Mouse (Mus musculus): Measurements from ENCODE around the gene Wasf1.

Wasf1 gene

DNA sequence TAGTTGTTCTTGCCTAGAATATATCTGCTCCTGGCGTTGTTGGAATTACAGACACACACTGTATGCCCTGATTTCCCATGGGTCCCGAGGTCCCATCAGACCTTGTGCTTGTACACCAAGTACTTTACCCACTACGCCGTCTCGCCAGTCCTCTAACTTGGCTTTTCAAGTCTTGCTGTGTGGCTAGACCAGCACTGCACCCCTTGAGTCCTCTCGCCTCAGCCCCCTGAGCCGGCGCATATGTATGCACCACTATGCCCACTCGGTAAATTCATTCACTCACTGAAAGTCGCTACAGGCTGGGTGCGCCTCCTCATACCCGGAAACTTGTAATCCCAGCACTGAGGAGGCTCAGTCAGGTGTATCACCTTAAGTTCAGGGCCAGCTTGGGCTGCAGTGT lies 12.5 kb downstream of the Wasf1 start:
- DNase-seq (ENCODE audit: low spot score), result no peak

- no peak for DNase-seq (ENCODE audit: low spot score)
These were observed 13.4 kb downstream of the Wasf1 start for GRCm38 (mm10) chr10:40896656-40897055.

GRCm38 (mm10) chr10:40901786-40902185 lies 18.5 kb downstream of the Wasf1 start:
- no peak for DNase-seq (ENCODE audit: low spot score)

- no peak for DNase-seq (ENCODE audit: low spot score)
These were observed 22.9 kb downstream of the Wasf1 start for GRCm38 (mm10) chr10:40906131-40906530.

GRCm38 (mm10) chr10:40906802-40907201 lies 23.5 kb downstream of the Wasf1 start:
- no peak for DNase-seq (ENCODE audit: low spot score)

DNA sequence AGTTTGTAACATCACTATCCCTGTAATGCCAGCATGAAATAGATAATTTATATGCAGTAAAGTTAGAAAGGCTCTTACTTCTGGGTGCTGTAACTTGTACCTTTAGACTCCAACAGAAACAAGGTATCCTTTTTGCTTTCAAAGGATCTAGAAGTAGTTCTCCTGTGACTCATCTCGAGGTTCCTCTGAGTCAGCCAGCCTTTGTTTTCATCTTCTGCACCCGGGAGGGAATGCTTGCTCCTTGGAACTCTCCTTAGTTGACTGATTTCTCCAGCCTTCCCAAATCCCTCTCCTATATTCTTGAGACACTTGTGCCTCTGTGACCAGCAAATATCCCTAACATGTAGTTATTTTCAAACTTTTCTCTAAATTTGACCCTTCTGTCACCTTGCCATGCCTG lies 25.3 kb downstream of the Wasf1 start:
- DNase-seq (ENCODE audit: low spot score), result no peak

DNA sequence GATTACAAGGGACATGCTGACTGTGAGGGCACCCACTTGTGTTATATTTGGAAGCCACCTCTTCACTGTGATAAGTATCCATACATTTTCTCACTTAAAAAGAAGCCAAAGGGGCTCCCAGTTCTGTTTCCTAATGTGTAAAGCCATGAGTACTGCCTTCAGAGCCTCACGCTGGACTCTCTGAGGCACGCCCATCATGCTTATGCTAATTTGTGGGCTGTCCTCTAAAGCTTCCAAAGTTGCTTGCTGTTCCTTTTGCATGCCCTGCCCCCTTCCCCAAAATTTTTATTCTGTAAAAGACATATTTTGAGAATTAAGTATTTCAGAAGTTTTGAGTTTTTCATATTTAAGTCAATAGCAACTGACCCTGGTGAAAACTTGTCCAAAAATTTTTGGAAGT lies 27.5 kb downstream of the Wasf1 start:
- no peak for DNase-seq (ENCODE audit: low spot score)

GRCm38 (mm10) chr10:40915240-40915639 lies 32.0 kb downstream of the Wasf1 start:
- no peak for DNase-seq (ENCODE audit: low spot score)

- no peak for DNase-seq (ENCODE audit: low spot score)
These were observed 35.6 kb downstream of the Wasf1 start for GRCm38 (mm10) chr10:40918669-40919440.

- no peak for DNase-seq (ENCODE audit: low spot score)
These were observed 36.2 kb downstream of the Wasf1 start for GRCm38 (mm10) chr10:40919464-40919863.

DNA sequence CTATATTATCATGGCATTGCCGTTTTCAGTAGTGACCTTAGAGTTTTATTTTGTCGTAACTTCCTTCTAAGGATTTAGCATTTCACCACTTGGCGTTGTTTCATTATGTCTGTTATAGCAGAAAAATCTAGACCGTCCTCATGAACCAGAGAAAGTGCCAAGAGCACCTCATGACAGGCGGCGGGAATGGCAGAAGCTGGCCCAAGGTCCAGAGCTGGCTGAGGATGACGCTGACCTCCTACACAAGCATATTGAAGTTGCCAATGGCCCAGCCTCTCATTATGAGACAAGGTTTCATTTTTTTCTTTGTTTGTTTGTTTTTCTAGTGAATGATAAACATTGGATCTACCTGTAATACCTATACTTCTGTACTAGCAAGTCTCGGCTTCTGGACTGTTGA lies 49.7 kb downstream of the Wasf1 start:
- DNase-seq (ENCODE audit: low spot score), result no peak

- DNase-seq (ENCODE audit: low spot score), result no peak
These were observed 53.0 kb downstream of the Wasf1 start for GRCm38 (mm10) chr10:40936160-40936726.

GRCm38 (mm10) chr10:40937569-40937968 lies 54.3 kb downstream of the Wasf1 start:
- no peak for DNase-seq (ENCODE audit: low spot score)

GRCm38 (mm10) chr10:40942688-40943087 lies 59.4 kb downstream of the Wasf1 start:
- DNase-seq (ENCODE audit: low spot score), result no peak

GRCm38 (mm10) chr10:40950176-40950575 lies 66.9 kb downstream of the Wasf1 start:
- no peak for DNase-seq (ENCODE audit: low spot score)

DNA sequence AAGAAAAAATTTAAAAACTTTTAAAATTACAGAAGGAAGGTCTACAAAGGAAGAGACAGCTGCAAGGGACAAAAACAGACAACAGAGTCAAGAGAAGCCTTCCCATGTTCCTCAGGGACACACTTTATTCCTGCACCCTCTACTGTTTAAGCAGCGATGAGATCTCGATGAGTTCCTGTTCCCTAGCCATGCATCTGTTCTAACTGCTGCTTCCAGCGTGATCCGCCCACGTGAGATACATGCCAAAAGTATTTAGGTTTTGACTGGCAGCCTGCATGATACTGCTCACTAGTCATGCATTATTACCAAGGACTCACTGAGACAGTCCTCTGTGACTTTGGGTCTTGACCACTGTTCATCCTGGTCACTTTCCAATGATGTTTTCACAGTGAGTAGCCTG lies 72.9 kb downstream of the Wasf1 start:
- DNase-seq (ENCODE audit: low spot score), result no peak

- DNase-seq (ENCODE audit: low spot score), result peak; percentile 41
These were observed 78.1 kb downstream of the Wasf1 start for GRCm38 (mm10) chr10:40961365-40961764.

DNA sequence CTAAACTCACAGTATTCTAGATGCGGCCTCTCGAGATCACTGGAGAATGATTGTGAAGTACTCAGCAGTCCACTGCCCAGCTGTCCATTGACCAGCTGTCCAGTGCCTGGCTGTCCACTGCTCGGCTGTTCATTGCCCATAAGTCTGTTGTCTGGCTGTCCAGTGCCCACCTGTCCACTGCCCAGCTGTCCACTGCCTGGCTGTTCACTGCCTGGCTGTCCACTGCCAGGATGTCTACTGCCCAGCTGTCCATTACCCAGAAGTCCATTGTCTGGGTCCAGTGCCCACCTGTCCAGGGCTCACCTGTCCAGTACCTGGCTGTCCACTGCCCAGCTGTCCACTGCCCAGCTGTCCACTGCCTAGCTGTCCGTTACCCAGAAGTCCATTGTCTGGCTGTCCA lies 78.7 kb downstream of the Wasf1 start:
- no peak for DNase-seq (ENCODE audit: low spot score)

DNA sequence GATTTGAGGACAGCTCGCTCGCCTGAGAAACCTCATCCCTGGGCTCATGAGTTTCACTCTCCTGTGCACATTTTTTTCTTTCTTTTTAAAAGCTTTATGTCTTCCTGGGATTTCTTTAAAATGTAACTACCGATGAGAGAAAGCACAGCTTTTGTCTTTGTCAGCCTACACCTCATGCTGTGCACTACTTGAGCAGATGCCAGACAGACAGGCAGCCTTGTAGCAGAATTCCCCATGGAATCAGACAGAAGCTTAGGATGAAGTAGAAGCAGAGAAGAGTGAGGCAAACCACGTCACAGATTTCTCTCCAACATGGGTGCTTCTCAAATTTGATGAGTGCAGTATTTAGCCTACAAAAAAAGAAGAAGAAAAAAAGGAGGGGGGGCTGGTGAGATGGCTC lies 81.3 kb downstream of the Wasf1 start:
- DNase-seq (ENCODE audit: low spot score), result no peak

GRCm38 (mm10) chr10:40968551-40968950 lies 85.3 kb downstream of the Wasf1 start:
- DNase-seq (ENCODE audit: low spot score), result no peak

- DNase-seq (ENCODE audit: low spot score), result no peak
These were observed 86.2 kb downstream of the Wasf1 start for GRCm38 (mm10) chr10:40969372-40970033.

- no peak for DNase-seq (ENCODE audit: low spot score)
These were observed 87.4 kb downstream of the Wasf1 start for GRCm38 (mm10) chr10:40970601-40971245.

DNA sequence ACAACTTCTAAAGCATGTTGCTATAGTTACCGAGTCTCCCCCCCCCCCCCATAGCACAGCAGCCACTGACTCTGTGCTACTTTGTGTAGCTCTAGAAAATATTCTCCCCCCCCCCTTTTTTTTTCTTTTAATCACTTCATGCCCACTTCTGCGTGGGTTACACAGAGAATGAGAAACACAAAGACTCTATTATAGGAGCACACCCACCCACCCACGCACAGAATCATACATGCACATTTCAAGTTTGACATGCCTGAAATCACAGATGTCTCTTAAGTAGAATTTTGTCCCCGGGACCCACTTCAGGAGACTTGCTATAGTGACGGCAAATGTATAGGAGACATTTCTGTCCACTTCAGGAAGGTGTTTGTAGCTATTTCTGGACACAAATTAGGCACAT lies 88.0 kb downstream of the Wasf1 start:
- DNase-seq (ENCODE audit: low spot score), result no peak

All from ovary, postnatal 14 days (tissue).